Mouse (Mus musculus) embryo, embryonic 11 days (tissue): ENCODE data around the gene Hspa12a.
A peak's percentile ranks its signal among the peaks of the same experiment; 100 is the strongest.

Experiments used
- DNase-seq: peaks from one replicate; pipeline ENCODE4 v3.0.0-alpha.2; 2015

The Hspa12a gene

DNA sequence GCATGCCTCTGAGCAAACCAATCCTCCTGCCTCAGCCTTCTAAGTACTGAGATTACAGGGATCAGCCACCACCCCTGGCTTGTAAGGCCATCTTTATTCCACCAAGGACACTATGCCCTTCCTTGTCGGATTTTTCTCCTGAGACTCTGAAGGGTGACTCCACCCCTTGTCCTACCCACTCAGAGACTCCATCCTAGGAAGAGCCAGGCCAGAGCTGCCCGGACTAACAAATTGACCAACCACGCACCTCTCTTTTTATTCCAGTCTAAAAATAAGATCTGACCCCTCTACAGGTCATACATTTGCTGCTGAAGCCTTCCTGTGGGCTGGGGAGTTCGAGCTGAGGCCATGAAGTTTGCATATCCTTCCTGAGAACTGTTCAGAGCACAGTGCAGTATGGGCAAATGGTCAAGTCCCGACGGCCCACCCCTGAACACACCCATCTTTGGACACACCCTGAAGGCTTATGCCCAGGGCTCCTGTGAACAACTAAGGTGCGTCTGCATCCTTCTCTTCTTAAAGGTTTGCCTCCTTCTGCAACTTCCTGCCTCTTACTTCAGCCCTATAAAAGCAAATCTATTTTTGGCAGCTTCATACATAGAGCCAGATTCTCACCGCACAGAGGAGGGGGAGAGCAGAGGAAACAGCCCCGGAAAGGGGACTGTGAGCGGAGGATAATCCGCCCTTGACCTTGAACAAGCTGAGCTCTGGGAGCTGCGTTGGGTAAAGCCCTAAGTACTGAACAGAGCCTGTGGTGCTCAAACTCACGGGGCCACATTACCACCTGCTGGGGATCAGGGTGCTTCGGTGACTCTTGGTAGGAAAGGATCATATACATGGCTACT, 124.7 kb downstream of the Hspa12a start:
- DNase-seq = no peak

DNA sequence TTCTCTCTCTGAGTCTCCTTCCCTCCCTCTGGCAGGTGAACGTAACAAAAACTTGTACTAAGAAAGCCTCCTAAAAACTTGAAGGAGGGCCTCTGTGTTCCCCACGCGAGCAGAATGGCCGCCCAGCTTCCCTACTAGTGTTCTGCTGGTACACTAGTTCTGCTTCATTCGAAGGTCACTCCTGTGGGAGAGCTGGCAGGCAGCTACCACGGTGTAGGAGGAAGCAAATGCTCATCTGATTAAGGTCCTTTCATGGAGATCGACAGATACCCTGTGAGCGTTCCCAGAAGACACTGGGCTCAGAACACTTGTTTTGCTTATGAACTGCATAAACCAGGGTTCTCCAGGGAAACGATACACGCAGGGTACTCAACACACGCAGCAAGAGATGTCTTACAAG, 126.1 kb downstream of the Hspa12a start:
- no peak for DNase-seq

DNA sequence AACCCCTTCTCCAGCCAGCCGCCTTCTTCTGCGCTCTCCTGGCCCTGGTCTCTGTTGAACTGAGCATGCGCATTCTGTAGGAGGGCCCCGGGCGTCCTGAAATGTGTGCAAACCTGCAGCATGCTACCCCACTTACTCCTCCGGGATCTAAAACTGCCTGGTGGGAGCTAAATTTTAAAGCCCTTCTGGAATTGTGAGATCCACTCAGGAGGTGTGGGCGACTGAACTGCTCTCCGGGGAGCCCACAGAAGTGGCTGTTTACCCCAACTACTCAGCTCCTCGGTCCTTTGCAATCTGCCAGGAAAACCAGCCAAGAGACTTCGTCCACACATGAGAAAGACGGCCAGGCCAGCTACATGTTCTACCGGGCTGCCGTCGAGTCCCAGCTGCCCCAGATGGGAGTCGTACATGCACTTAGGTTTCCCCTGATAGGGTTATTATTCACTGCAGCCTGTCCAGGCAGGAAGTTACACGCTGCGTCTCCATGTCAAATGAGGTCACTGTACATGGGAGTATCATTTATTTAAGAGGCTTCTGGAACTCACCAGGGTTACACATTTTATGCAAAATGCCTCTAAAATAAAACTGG, 126.9 kb downstream of the Hspa12a start:
- no peak for DNase-seq

DNA sequence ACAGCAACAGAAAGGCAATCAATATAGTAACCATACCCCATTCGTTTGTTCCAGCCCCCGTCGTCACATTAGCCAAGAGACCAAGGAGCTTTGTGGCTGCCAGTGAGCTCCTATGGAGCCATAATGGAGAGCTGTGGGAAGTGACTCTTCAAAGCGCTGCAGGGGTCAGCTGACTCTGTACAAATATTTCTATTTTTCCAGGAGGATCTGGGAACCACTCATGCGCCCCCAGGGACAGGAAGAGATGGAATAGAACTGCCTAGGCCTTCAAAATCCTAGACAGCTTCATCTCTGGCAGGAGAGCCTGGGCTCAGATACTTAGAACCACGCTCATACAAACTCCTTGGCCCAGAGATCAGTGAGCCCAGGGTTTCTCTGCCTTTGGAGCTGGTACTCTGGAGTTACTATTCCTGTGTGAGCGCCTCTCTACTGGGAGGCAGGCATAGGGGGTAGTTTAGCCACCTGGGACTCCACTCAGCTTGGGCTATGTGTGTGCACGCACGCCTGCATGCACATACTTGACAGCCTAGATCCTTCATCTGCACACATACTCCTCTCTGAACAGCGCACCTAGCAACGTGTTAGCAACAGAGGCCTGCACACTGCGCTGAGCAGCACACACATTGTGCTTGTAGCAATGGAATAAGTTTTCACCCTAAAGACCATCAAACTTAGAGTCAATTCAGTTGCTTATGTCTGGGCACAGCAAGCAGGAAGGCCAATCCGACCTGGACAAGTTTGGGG, 128.1 kb downstream of the Hspa12a start:
- DNase-seq = no peak

DNA sequence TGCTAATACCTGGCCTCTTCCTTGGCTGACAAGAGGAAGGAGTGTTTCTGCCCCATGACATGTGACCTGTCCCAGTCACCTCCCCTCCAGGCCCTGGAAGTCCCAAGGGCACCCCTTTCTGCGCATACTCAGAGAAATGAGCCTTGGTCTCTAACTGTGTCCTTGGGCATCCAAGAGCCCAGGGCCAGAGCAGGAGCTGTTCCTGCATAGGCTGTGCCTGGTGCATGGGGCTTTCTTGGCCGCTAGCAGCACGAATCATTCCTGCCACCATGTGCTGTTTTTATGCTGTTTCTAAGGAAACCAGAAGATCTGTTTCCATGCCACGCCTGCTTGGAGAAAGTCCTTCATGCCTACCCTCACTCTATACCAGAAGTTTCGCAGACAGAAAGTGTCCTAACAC, 132.9 kb downstream of the Hspa12a start:
- DNase-seq = no peak

DNA sequence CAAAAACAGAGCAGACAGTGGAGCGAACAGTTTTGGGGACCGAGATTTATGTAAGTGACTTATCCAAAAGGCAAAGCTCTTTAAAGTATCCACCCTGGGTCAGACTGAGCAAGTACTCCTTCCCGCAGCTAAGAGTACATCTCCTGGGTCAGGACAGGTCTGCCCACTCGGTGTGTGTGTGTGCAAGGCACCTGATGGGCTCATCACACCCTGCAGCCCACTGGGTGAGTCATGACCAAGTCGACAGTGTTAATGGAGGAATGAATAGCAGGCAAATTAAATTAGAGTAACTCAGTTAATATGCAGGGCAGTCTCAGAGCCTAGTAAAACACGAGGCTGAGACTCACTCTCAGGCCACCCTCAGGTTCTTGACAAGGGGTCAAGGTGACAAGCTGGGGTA, 134.6 kb downstream of the Hspa12a start:
- no peak for DNase-seq

DNA sequence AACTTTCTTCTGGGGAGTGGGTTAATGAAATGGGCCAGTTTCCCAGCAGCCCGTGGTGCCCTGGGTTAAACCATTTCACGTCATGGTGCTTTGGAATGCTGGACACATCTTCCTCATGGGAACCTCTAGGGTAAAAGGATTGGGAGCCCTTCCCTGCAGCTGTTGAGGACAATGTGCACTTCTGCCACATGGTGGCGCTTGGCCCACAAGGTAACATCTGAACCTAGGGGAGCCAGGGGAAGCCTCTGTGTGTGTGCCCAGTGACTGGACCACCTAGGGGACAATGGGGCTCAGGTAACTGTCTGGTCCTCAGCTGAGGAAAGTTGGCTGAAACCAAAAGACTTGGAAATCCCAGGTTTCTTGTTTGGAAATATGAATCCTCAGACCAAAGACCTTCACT, 137.1 kb downstream of the Hspa12a start:
- peak; percentile 86 for DNase-seq

DNA sequence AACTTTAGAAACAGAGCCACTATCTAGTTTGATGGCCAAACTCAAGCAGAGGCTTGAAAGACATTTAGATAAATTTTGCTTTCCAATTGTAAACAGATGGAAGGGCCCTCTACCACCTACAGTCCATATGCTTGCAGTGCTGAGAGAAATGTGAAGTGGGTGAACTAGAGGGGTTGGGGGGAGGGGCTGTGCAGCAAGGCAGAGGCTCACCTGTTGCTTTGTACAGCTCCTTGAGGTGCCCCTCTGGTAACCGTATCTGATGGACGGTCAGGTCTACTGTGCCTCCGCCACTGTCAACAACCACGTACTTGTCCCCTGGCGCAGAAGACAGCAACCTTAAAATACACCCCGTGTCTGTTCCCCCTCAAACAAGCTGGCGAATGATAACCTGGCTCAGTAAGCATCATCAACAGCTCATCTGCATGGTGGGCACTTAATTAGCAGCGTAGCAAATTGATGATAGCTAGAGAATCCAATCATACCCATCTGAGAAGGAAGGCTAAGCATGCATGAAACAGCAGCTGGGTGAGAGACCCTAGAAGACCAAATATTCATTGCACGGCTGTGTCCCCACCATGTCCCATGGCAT, 138.2 kb downstream of the Hspa12a start:
- no peak for DNase-seq

DNA sequence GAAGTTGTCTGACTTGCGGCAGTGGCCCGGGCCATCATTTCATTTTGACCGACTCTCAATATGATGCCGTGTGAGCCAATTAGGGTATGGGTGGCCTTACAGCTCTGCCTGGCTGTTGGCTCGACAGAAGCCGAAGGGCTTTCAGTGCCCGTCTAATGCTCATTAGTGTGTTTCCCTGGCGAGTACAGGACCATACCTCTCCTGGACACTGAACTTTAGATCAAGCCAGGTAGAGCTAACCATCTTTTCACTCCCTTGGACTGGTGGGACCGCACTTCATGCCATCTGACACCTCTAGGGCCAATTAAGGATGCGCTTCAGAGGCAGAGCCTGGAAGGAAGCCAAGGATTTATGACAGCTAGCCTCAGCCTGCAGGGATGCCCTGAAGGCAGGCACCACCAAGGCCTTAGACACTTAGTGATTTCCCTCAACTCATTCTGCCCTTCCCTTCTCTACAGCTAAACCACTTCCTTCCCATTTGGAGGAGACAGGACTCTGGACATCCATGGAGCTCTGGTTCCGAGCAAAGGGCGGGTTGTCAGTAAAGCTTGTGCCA, 148.3 kb downstream of the Hspa12a start:
- no peak for DNase-seq

DNA sequence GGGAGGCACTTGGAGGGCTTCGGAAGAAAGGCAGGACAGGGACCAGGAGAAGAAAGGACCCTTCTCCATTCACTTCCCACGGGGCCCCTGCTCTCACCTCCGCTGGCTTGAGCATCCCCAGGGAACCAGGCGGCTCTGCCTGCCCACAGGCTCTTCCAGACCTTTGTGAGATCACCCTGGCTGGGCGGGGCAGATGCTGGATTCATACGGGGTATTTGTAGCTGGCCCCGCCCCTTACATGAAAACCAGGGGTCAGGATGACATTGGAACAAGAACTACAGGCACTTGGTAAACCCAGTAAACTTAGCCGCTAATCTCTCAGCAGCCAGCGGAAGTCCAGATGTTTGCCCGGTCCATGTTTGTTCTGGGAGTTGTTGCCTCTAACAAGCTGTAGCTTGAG, 149.2 kb downstream of the Hspa12a start, which contains the start of gene 1700019N19Rik:
TSS of gene 1700019N19Rik (minus strand) at position 178 of the 400 bp plus-strand sequence.
- DNase-seq = peak; percentile 24

DNA sequence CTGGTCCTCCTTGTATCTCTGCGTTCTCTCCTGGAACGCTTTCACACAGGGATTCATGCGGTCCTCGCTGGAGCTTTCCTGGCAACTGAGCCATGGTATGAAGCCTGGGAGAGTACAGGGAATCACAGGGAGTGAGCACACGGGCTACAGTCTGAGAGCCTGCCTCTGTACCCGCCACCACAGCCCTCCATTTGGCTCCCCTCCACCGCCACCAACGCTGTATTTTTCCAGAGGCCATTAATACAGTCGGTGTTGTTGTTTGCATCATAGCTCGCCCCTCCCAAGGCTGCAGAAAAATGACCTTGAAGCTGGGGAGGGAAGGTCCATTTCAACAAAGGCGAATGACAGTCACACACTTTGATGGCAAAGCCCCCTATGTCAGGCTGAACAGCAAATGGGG, 154.3 kb downstream of the Hspa12a start:
- DNase-seq = no peak

DNA sequence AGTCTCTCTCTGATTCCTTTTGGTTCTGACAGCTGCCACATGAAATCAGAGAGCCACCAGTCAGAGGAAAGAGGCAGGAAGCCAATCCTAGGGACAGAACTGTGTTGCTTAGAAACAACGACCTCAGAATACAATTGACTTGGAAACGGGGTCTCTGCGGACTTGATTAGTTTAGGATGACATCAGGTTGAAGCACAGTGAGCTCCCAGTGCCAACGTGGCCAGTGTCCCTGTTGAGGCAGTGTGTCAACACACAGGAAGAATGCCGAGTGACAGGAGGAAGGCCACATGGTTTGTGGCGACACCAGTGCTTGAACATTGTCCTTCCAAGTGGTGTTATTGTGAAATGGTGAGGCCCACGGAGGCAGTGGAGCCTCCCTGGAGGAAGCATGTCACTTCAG, 159.5 kb downstream of the Hspa12a start:
- DNase-seq = no peak

DNA sequence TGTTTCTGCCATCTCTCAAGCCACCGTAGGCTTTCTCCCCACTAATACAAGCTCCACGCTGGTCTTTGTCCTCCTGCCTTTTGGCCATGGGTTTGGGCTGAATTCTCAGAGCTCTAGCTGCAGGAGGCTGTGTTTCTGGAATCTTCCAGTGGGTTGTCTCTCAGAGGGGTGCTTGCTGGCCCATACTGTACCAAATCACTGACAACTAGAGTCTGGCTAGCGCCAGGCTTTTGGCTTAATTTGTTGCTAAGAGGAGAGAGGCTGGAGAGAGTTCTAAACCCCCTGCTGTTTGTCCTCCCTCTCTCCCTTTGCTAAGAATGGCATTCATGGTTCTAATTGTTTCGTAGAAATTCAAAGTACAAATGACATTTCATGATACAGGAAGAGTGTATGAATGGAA, 161.9 kb downstream of the Hspa12a start:
- DNase-seq = no peak

DNA sequence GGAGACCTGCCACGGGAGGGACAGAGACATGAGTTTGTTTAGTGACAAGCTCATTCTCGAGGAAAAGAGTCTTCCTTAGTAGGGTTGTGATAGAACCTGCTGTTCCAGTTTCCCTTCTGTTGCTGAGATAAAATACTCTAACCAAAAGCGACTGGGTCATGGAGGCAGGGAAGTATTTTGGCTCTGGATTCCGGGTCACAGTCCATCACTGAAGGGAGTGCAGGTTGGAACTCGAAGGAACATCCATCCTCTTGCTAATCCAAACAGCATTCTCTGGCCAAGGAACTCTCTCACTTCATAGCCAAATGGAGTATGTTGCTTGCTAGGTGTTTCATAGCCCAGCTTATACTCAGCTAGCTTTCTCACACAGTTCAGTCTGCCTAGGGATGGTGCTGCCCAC, 167.0 kb downstream of the Hspa12a start:
- DNase-seq = no peak

DNA sequence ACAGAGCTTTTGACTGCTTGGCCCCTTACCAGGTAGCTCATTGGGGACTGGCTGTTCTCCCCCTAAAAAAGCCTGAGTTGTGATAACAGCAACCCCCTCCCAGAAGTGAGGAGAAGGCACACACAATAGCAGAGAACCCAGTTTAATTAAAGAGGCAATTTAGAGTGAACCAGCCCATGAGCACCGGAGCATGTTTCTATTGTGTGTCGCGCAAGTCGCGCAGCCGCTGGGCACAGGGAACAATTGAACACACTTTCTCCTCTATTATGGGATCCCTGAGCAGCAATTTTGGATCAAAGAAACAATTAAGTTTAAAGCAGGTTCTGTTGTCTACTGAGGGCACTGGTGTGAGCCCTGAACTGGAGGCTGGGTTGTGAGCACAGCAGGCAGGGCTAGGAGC, 176.1 kb downstream of the Hspa12a start:
- DNase-seq = no peak

DNA sequence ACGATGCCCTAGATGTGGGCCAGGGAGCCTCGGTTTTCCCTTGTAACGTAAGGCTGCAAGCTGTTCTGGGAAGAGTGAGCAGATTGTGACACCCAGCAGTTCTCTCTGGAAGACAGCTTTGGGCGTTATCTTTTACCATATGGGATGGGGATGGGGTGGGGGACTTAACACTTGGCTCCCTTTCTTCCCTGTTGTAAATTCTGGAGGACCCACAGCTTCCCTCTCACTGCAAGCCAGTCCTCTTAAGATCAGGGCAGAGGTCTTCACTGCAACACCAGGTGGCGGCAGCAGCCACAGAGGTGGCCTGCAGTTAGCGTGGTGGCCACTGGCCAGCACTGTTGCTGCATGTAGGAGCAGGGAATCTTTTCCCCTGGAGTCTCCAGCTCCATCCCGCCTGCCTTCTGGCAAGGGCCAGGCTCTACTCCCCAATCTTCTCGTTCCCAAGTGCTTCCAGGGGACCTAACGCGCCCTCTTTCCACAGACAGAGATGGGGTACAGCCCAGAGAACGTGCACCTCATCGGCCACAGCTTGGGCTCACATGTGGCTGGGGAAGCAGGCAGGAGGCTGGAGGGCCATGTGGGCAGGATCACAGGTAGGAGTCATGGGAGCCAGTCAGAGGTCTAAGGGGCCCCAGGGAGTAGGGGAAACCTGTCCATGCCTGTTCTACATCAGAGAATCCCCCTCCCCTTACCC, 180.5 kb downstream of the Hspa12a start:
- DNase-seq = peak; percentile 86

DNA sequence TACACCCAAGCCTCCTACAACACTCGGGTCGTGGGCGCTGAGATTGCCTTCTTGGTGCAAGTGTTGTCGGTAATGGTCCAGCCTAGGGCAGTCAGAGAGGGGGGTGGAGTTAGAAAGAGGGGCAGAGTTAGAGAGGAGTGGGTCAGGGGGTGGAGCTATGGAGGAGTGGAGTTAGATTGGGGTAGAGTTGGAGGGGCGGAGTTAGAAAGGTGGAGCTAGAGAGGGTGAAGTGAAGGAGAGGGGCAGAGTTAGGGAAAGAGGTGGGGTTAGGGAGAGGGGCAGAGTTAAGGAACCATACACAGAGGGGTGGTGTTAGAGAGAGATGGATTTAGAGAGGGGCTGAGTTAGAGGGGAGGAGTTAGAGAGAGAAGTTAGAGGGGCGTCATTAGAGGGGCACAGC, 181.1 kb downstream of the Hspa12a start:
- DNase-seq = peak; percentile 32

DNA sequence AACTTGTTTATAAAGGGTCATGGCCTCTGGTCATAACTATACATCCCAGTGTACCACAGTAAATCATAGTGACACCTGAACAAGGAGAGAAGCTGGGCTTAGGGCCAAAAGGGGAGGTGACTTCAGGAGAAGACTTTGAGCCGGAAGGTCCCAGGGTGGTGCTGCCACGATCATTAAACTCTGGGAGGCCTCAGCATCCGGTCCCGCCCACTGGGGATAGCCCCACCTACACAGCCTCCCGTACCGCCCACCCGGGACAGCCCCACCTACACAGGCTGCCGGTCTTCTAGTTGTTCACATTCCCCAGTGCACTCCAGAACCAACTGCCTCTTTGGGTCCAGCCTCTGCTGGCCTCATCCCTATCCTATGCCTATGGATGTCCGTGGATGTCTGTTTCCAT, 184.0 kb downstream of the Hspa12a start, which contains the start of gene Pnliprp2:
TSS of gene Pnliprp2 (plus strand) at position 297 of the 400 bp plus-strand sequence.
- DNase-seq = no peak

DNA sequence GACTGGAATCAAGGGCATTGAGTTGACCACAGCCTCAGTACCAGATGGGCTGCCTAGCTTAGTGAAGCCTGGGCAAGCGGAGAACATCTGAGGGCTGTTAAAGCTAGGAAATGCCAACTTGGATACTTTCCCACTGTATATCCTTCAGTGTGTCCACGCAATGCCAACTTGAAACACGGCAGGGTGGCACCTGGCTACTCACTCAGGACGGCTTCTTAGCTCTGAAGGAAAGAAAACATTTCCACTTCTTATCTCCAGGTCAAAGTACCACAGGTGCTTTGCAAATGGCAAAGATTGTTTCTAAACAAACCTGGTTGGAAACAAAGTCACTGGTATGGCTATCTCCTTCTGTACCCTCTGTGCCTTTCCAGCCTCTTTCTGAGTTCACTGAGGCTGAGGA, 184.6 kb downstream of the Hspa12a start:
- no peak for DNase-seq

DNA sequence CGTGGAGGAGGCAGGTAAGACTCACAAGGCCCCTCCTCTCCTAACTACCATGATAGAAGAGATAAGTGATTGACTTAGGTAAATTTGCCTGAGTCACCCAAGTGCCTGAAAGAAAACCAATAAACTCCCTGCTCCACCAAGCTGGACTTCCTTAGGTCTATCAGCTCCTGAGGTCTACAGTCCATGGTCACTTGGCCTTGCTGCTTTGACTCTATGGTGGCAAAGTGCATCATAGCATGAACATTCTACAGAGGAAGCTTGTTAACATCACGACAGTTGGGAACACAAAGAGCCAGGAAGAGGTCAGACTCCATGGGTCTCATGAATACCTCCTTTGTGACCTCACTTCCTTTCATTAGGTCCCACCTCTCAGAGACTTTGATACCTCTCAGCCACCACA, 191.9 kb downstream of the Hspa12a start:
- DNase-seq = no peak

DNA sequence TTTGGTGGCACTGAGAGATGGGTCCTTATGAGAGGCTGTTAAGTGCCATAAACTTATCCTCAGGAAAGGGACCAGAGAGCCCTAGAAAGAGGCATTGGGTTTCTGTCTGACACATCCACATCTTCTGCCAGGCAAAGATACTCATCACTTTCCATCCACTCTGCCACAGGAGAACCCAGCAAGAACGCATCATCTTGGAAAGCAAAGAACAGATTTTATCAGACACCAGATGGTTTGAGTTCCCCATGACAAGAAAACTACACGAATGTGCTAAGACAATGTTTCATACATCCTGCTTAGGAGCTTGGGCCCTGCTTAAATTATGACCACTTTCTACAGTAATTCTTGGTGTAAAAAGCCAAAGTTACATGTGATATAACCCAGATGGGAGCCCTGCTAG, 192.6 kb downstream of the Hspa12a start:
- no peak for DNase-seq

DNA sequence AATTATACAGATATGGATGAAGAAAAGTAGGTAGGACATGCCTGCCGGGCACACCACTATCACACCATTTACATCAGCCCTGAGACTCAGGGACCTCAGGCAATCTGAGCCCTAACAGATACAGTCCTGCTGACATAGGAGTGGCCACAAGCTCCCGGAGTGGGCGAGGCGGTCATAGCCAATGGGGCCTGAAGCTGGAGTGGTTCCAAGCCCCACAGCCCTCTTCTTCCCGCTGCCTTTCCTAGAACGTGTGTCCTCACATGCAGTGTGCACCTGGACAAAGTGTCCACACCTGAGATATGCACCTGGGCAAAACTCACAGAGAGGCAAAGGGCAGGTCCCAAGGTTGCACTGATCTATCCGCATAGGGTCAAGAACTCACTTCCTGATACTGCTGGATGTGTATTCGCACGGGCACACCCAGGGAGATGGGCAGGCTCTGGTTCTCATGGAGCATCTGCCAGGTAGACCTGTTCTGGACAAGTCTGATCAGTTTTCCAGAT, 195.9 kb downstream of the Hspa12a start:
- DNase-seq = no peak
